Mouse (Mus musculus): ENCODE measurements around the gene Sord.

GRCm38 (mm10) chr2:122206440-122207107 lies 28.0 kb upstream of the Sord start:
- TF ChIP-seq CTCF (IDR thresholded peaks at IDR 0.05; ENCODE audit: low read depth, low read length), result no peak
- no peak for TF ChIP-seq POLR2A (IDR thresholded peaks at IDR 0.05; ENCODE audit: borderline replicate concordance, low read depth, low read length)
